Mouse (Mus musculus): ENCODE data around the gene 6430628N08Rik.

GRCm38 (mm10) chr4:115890066-115890465 lies 399 bp upstream of the 6430628N08Rik start:
- no peak for TF ChIP-seq CTCF (IDR thresholded peaks at IDR 0.05; ENCODE audit: low read depth)
- no peak for TF ChIP-seq EP300 (IDR thresholded peaks at IDR 0.05; ENCODE audit: low read depth)
